Mouse (Mus musculus) liver, embryonic 16.5 days (tissue): ENCODE measurements around the gene Acaca. TPM values are rescaled to one million over a fixed set of nuclear protein-coding genes. Genes with fewer than 3 reads are reported as not detected.

Experiments
- ATAC-seq: fragments of 200-750 bp; cut with Nextera tagmentation; 2 replicates; pipeline ENCODE4 v1.8.0; 2017; ENCODE audit warnings: low read depth, mild to moderate bottlenecking, moderate number of reproducible peaks, moderate library complexity
- H3K27ac ChIP-seq: fragments of 300-500 bp; sonication (generic); 2 replicates; pipeline ENCODE4 v1.5.1; 2014; ENCODE audit warnings: mild to moderate bottlenecking, low read length
- H3K27me3 ChIP-seq: fragments of 300-500 bp; sonication (generic); 2 replicates; pipeline ENCODE4 v1.6.1; 2014; ENCODE audit warnings: low read depth, low read length, mixed read lengths; ENCODE audit not compliant: control insufficient read depth, insufficient read depth
- H3K36me3 ChIP-seq: fragments of 300-500 bp; sonication (generic); 2 replicates; pipeline ENCODE4 v1.6.1; 2014; ENCODE audit warnings: mild to moderate bottlenecking; ENCODE audit not compliant: control insufficient read depth, insufficient read depth
- H3K4me1 ChIP-seq: fragments of 300-500 bp; sonication (generic); 2 replicates; pipeline ENCODE4 v1.6.1; 2014; ENCODE audit warnings: low read depth, low read length, mixed read lengths; ENCODE audit not compliant: control insufficient read depth
- H3K4me2 ChIP-seq: fragments of 300-500 bp; sonication (generic); 2 replicates; pipeline ENCODE4 v1.6.1; 2014; ENCODE audit warnings: low read depth, low read length, mixed read lengths
- H3K4me3 ChIP-seq: fragments of 300-500 bp; sonication (generic); 2 replicates; pipeline ENCODE4 v1.5.1; 2014; ENCODE audit warnings: low read depth, mild to moderate bottlenecking, low read length
- H3K9ac ChIP-seq: fragments of 300-500 bp; sonication (generic); 2 replicates; pipeline ENCODE4 v1.6.1; 2014; ENCODE audit warnings: low read depth, low read length
- H3K9me3 ChIP-seq: fragments of 300-500 bp; sonication (generic); replicated peaks from 2 replicates; pipeline ENCODE4 v1.6.1; 2016; ENCODE audit warnings: low read length; ENCODE audit not compliant: control insufficient read depth
- WGBS: fragments of 180-500 bp; shearing (Covaris S2); extraction: QIAGEN DNeasy Blood & Tissue Kit; methylation state at CpG from one replicate; pipeline ENCODE4 v1.1.7; 2014; ENCODE audit not compliant: insufficient replicate concordance; 5-methylcytosine and 5-hydroxymethylcytosine counted together
- polyA plus RNA-seq: library from polyadenylated mRNA; unstranded; fragments of >200 nt; fragmentation: Nextera tagmentation; extraction: Ambion mirVana; gene quantifications from 2 replicates; pipeline ENCODE4 v1.2.1, GENCODE M21; 2015

The Acaca gene
- polyA plus RNA-seq, 1 experiment from 2014 or later: 6.7 TPM

DNA sequence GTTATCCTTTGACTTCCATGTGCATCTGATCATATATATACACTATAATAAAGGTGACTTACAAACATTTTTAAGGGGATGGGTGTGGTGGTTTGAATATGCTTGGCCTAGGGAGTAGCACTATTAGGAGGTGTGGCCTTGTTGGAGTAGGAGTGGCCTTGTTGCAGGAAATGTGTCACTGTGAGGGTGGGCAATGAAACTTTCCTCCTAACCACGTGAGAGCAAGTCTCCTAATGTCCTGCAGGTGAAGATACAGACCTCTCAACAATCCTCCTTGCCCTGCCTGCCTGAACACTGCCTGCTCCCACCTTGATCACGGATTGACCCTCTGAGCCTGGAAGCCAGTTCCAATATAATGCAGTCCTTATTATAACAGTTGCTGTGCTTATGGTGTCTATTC is 22.3 kb upstream of the Acaca start:
- Histone ChIP-seq H3K27ac (no peak overlapping the region), H3K4me1 (no peaks in the 10 kb centered on the region), H3K27me3 (no peaks in the 10 kb centered on the region), H3K4me2 (no peak overlapping the region), H3K9ac (no peak overlapping the region), H3K9me3 (no peaks in the 10 kb centered on the region), H3K36me3 (peaks cover 10% of the 10 kb centered on the region; the same call in 1 of the 2 replicates), H3K4me3 (no peak overlapping the region)
- no peak for ATAC-seq
- WGBS: 44% methylated on average over 2 of the region's 2 CpGs

DNA sequence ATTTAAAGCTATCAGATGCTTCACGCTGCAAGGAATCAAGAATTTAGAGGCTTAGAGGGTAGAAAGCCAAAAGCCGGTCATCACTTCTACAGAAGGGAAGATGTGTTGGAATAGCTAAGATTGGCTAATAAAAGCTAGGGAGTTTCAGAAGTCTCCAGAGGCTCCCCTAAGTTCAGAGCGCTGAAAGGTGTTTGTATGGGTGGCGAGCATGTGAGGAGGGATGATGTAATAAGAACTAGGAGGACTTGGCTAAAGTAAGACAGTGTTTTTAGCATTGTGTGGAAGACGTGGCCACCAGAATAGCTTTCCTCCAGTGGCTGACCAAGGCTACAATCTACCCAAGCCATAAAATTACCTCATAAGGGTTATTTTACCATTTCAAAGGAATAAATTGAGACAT is 15.8 kb upstream of the Acaca start:
- 80% methylated on average over 5 of the region's 5 CpGs for WGBS
- H3K27me3 ChIP-seq: no peaks in the 10 kb centered on the region
- no peak overlapping the region for H3K9ac ChIP-seq
- H3K4me3 ChIP-seq: no peak overlapping the region
- no peak for ATAC-seq
- H3K27ac ChIP-seq: no peak overlapping the region
- H3K9me3 ChIP-seq: no peaks in the 10 kb centered on the region
- H3K4me2 ChIP-seq: no peak overlapping the region
- no peaks in the 10 kb centered on the region; the same call in 1 of the 2 replicates for H3K4me1 ChIP-seq
- H3K36me3 ChIP-seq: peaks cover 5% of the 10 kb centered on the region; the same call in 1 of the 2 replicates

GRCm38 (mm10) chr11:84115646-84116045 is 13.8 kb upstream of the Acaca start:
- ATAC-seq: no peak
- Histone ChIP-seq H3K4me3 (no peak overlapping the region), H3K27ac (no peak overlapping the region), H3K4me2 (no peak overlapping the region), H3K36me3 (0 out of 2 replicates have a peak, but pooled peaks cover 2% of the 10 kb centered on the region), H3K9ac (no peak overlapping the region), H3K4me1 (no peaks in the 10 kb centered on the region; the same call in 1 of the 2 replicates), H3K27me3 (no peaks in the 10 kb centered on the region), H3K9me3 (no peaks in the 10 kb centered on the region)
- WGBS: 84% methylated on average over 9 of the region's 9 CpGs

GRCm38 (mm10) chr11:84116221-84116620 is 13.3 kb upstream of the Acaca start:
- 0 out of 2 replicates have a peak, but pooled peaks cover 2% of the 10 kb centered on the region for H3K36me3 ChIP-seq
- no peaks in the 10 kb centered on the region for H3K9me3 ChIP-seq
- no peak overlapping the region for H3K27ac ChIP-seq
- WGBS: 52% methylated on average over 2 of the region's 2 CpGs
- no peak overlapping the region for H3K9ac ChIP-seq
- H3K27me3 ChIP-seq: no peaks in the 10 kb centered on the region
- no peaks in the 10 kb centered on the region; the same call in 1 of the 2 replicates for H3K4me1 ChIP-seq
- no peak overlapping the region for H3K4me3 ChIP-seq
- no peak for ATAC-seq
- no peak overlapping the region for H3K4me2 ChIP-seq

DNA sequence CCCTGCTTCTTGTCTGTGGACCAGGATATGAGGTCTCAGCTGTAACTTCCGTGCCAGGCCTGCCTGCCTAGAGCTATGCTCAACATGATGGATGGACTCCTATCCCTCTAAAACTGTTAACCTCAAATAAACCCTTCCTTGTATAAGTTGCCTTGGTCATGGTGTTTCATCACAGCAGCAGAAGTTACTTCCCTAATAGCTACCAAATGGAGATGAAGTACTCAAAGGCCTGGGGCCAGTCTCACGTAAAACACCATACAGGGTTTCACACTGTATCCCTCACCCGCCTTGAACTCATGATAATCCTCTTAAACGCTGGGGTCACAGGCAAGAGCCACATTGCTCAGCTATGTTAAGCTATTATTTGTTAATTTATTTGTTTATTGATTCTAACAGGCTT is 12.0 kb upstream of the Acaca start:
- Histone ChIP-seq H3K4me1 (no peaks in the 10 kb centered on the region; the same call in 1 of the 2 replicates), H3K4me3 (no peak overlapping the region), H3K27me3 (no peaks in the 10 kb centered on the region), H3K36me3 (0 out of 2 replicates have a peak, but pooled peaks cover 2% of the 10 kb centered on the region), H3K9me3 (no peaks in the 10 kb centered on the region), H3K27ac (no peak overlapping the region), H3K9ac (no peak overlapping the region), H3K4me2 (no peak overlapping the region)
- no peak for ATAC-seq
- 70% methylated on average over 4 of the region's 4 CpGs for WGBS

DNA sequence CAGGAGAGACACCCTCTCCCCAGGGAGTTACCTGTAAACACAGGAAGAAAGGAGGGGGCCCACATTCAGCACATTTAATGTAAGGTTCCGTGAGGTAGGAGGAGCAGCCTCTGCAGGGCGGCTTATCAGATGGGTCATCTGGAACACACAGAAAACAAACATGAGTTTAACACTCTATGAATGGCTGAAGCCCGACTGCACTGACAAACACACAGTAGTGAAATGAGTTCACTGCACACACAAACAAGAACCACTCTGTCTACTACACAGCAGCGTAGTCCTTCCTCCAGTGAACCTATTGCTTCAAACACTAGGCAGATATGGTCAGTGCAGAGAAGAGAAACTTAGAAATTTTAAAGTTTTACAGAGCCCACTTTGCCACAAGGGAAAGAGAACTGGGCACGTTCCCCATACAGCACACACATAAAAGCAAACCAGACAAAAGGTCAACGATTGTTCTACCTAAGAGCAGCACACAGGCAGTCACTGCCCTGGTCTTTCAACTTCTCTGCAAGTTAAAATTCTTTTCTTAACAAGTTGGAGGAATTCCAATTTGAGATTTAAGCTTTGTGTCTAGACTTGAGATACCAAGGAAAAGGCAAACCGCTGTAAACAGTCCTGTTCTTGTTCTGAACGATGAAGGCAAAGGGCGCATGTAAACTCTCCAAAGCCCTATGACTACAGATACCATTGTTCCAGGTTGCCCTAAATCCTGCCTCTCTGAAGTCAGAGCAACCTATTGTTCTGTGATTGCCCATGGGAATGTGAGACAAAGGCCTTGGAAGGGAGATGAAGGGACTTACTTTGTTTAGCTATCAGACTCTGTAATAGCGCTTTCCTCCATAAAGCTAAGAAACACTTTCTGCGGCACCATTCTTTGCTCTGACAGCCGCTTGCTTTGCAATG is 8.2 kb upstream of the Acaca start:
- WGBS: 69% methylated on average over 12 of the region's 12 CpGs
- Histone ChIP-seq H3K27me3 (no peaks in the 10 kb centered on the region), H3K4me2 (no peak overlapping the region), H3K9ac (no peak overlapping the region), H3K27ac (no peak overlapping the region), H3K36me3 (no peaks in the 10 kb centered on the region), H3K4me3 (no peak overlapping the region), H3K4me1 (no peaks in the 10 kb centered on the region), H3K9me3 (no peaks in the 10 kb centered on the region)
- ATAC-seq: peak; percentile 72

DNA sequence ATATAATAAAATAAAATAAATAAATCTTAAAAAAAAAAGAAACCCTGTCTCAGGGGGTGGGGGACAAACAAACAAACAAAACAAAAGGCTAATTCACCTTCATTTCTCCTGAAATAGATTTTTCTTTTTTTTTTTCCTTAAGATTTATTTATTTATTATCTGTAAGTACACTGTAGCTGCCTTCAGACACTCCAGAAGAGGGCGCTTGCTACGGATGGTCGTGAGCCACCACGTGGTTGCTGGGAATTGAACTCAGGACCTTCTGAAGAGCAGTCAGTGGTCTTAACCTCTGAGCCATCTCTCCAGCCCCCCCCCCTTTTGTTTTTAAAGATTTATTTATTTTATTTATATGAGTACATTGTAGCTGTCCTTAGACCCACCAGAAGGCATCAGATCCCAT is 1.5 kb upstream of the Acaca start:
- no peaks in the 10 kb centered on the region for H3K36me3 ChIP-seq
- ATAC-seq: no peak
- H3K4me1 ChIP-seq: peaks cover 5% of the 10 kb centered on the region
- H3K4me2 ChIP-seq: no peak overlapping the region
- no peaks in the 10 kb centered on the region for H3K27me3 ChIP-seq
- no peak overlapping the region for H3K9ac ChIP-seq
- no peaks in the 10 kb centered on the region for H3K9me3 ChIP-seq
- no peak overlapping the region for H3K4me3 ChIP-seq
- no peak overlapping the region for H3K27ac ChIP-seq
- WGBS: 58% methylated on average over 4 of the region's 4 CpGs

DNA sequence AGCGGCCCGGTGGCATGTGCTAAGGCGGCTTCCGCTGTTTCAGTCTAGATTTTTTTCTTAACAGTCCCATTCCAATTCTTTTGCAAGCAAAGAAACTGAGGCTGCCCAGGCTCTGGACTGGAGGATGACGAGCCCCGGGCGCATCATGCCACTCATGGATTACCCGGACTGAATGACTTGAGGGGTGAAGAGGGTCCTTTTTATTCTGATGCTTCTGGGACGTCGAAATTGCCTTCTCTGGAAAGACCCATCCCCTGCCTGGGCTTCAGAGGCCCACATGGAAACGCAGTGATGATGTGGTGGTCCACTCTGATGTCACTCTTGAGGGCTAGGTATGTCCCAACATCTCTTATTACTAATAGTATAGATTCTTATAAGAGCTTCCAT is 320 bp downstream of the Acaca start:
- peak overlapping the region; percentile 47 for H3K9ac ChIP-seq
- WGBS: 8% methylated on average over 11 of the region's 11 CpGs
- H3K4me2 ChIP-seq: peak overlapping the region; percentile 86
- no peak overlapping the region for H3K27ac ChIP-seq
- H3K4me1 ChIP-seq: peaks cover 5% of the 10 kb centered on the region
- peak overlapping the region; percentile 83 for H3K4me3 ChIP-seq
- 0 out of 2 replicates have a peak, but pooled peaks have one; percentile 1 for ATAC-seq
- no peaks in the 10 kb centered on the region for H3K36me3 ChIP-seq
- no peaks in the 10 kb centered on the region for H3K9me3 ChIP-seq
- no peaks in the 10 kb centered on the region for H3K27me3 ChIP-seq

GRCm38 (mm10) chr11:84134331-84134860 is 4.9 kb downstream of the Acaca start:
- Histone ChIP-seq H3K9ac (no peak overlapping the region), H3K4me2 (no peak overlapping the region), H3K9me3 (no peaks in the 10 kb centered on the region), H3K27ac (no peak overlapping the region), H3K36me3 (no peaks in the 10 kb centered on the region), H3K4me3 (no peak overlapping the region), H3K27me3 (no peaks in the 10 kb centered on the region), H3K4me1 (peaks cover 5% of the 10 kb centered on the region)
- 66% methylated on average over 2 of the region's 2 CpGs for WGBS
- ATAC-seq: no peak
